Mouse (Mus musculus) MEL (cell line): ENCODE measurements at regions not wholly inside any gene's neighbourhood (a gene's known extent, or its start where the extent isn't known, plus 50 kb on each side); places are given as distances from the start of the nearest gene placed in this dataset.
A peak's percentile ranks its signal among the peaks of the same experiment; 100 is the strongest.

Experiments used
- CTCF ChIP-seq, 3 experiments: IDR thresholded peaks in 2 of 3; conservative IDR thresholded peaks in 1 of 3; 2 replicates each; pipeline ENCODE4 v1.5.1; 2011 to 2012; ENCODE audit warnings: low read length in 3 of 3, low read depth in 2 of 3, mild to moderate bottlenecking in 2 of 3, improper control_type of control experiment in 1 of 3, inconsistent platforms in 1 of 3, mixed read lengths in 1 of 3, moderate library complexity in 1 of 3; ENCODE audit not compliant: control insufficient read depth in 1 of 3, insufficient read depth in 1 of 3, poor library complexity in 1 of 3, severe bottlenecking in 1 of 3
- RAD21 ChIP-seq: IDR thresholded peaks from 2 replicates; pipeline ENCODE4 v1.6.1; 2011; ENCODE audit warnings: mild to moderate bottlenecking, low read depth, low read length, improper control_type of control experiment
- RCOR1 ChIP-seq: IDR thresholded peaks from 2 replicates; pipeline ENCODE4 v1.6.1; 2012; ENCODE audit warnings: low read depth, mild to moderate bottlenecking, inconsistent platforms, low read length, improper control_type of control experiment

DNA sequence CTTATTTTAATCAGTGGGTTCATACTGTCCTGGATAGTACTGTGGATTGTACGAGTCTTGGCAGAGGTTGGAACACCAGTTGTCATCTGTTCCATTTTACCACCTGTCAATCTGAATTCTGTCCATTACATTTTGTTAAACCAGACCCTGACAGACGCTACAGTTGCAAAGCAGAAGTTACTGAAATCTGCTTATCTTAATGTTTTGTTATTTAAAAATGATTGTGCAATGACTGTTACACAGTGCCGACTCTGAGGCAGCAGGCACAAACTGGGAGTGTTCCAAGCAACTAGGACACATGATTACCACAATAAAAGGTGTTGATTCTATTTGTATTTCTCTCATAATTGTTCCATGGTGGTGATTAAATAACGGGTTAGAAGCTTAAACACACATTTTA lies 229.8 kb upstream of the Camk1g start:
- TF ChIP-seq CTCF (IDR thresholded peaks at IDR 0.05 in 2 of 3, conservative IDR thresholded peaks at IDR 0.05 in 1 of 3; ENCODE audit: control insufficient read depth in 1 of 3, insufficient read depth in 1 of 3, low read depth in 2 of 3, low read length in 3 of 3, poor library complexity in 1 of 3, severe bottlenecking in 1 of 3): no peak
- peak; percentile 58; the same call in 1 of the 2 replicates for TF ChIP-seq RCOR1
- TF ChIP-seq RAD21: no peak
